9 mouse cellular contexts compared by ENCODE assay signal in genomic region chr4:153417164-153417896, GRCm38 (mm10).
DNase-seq lines count a peak whose midpoint lies in the region; ATAC-seq and TF ChIP-seq lines count a peak whose summit lies in the region.
"Had no signal": no experiment of that assay in that cellular context is flagged by ENCODE, and none has a peak within 500 bp of the region (broad histone marks: within the 10 kb centered on the region; RNA-seq: fewer than 3 reads in every experiment).

No protein-coding gene starts in this region.

- H3K9ac ChIP-seq in lung, postnatal 0 days (replicated peaks; ENCODE audit: low read depth): no peak overlapping the region
- no peak overlapping the region for H3K9ac ChIP-seq in stomach, embryonic 16.5 days (ENCODE audit: low read length)
- H3K9ac ChIP-seq: liver, embryonic 14.5 days had no signal

- no peaks in the 10 kb centered on the region for H3K4me1 ChIP-seq in lung, postnatal 0 days (ENCODE audit: insufficient read depth, low read depth, low read length)
- H3K4me1 ChIP-seq in limb, embryonic 10.5 days: peaks cover 34% of the 10 kb centered on the region
- peaks cover 6% of the 10 kb centered on the region for H3K4me1 ChIP-seq in stomach, embryonic 16.5 days (ENCODE audit: control insufficient read depth, insufficient read depth, low read length)

- TF ChIP-seq CTCF in lung, postnatal 0 days (IDR thresholded peaks at IDR 0.05): no peak

- no peak for ATAC-seq in lung, postnatal 0 days
- peak; percentile 22; the same call in 1 of the 2 replicates for ATAC-seq in stomach, embryonic 16.5 days (ENCODE audit: insufficient read depth, low FRiP score)

- H3K27ac ChIP-seq in lung, postnatal 0 days (ENCODE audit: low read length): no peak overlapping the region
- 0 out of 2 replicates have a peak overlapping the region, but pooled peaks have one; percentile 9 for H3K27ac ChIP-seq in limb, embryonic 10.5 days
- no peak overlapping the region for H3K27ac ChIP-seq in stomach, embryonic 16.5 days (ENCODE audit: low read length)
- H3K27ac ChIP-seq: liver, embryonic 14.5 days had no signal

- H3K36me3 ChIP-seq in lung, postnatal 0 days (ENCODE audit: insufficient read depth, low read length): no peaks in the 10 kb centered on the region
- no peaks in the 10 kb centered on the region for H3K36me3 ChIP-seq in limb, embryonic 10.5 days
- no peaks in the 10 kb centered on the region for H3K36me3 ChIP-seq in stomach, embryonic 16.5 days (ENCODE audit: control insufficient read depth, insufficient read depth, low read length)

- H3K27me3 ChIP-seq in lung, postnatal 0 days (replicated peaks; ENCODE audit: insufficient read depth, low read length): no peaks in the 10 kb centered on the region
- H3K27me3 ChIP-seq in limb, embryonic 10.5 days (ENCODE audit: low read depth, poor library complexity, severe bottlenecking): peaks cover 12% of the 10 kb centered on the region; the same call in 1 of the 2 replicates
- no peaks in the 10 kb centered on the region; the same call in 1 of the 2 replicates for H3K27me3 ChIP-seq in stomach, embryonic 16.5 days (ENCODE audit: control insufficient read depth, insufficient read depth, low read length)

- peak; percentile 40 for DNase-seq in adrenal gland, adult 2 months
- no peak for DNase-seq in adrenal gland, postnatal 25 days
- DNase-seq in lung, postnatal 0 days (ENCODE audit: low spot score): no peak
- no peak for DNase-seq in lung, postnatal 36 days
- DNase-seq in limb, embryonic 10.5 days (ENCODE audit: low spot score): peak; percentile 69
- no peak for DNase-seq in frontal cortex, adult 2 months (ENCODE audit: extremely low spot score in 1 of 2, low spot score in 1 of 2)
- DNase-seq in urinary bladder, postnatal 4 days (ENCODE audit: low spot score in 2 of 2): no peak

- no peak for TF ChIP-seq EP300 in lung, postnatal 0 days (IDR thresholded peaks at IDR 0.05)

- H3K9me3 ChIP-seq in lung, postnatal 0 days (ENCODE audit: low read length): no peaks in the 10 kb centered on the region
- no peaks in the 10 kb centered on the region for H3K9me3 ChIP-seq in limb, embryonic 10.5 days (replicated peaks)
- 0 out of 2 replicates have a peak, but pooled peaks cover 3% of the 10 kb centered on the region for H3K9me3 ChIP-seq in stomach, embryonic 16.5 days (replicated peaks; ENCODE audit: control insufficient read depth, low read length)

- no peak overlapping the region for H3K4me3 ChIP-seq in lung, postnatal 0 days (ENCODE audit: low read depth, low read length)
- H3K4me3 ChIP-seq in limb, embryonic 10.5 days: peak overlapping the region; percentile 50
- H3K4me3 ChIP-seq in stomach, embryonic 16.5 days (replicated peaks; ENCODE audit: low read length): peak overlapping the region; percentile 19; the same call in 1 of the 2 replicates

- 3% methylated on average over 19 of the region's 23 CpGs for WGBS in lung, postnatal 0 days
- WGBS in limb, embryonic 10.5 days: 6% methylated on average over 23 of the region's 23 CpGs
- WGBS in stomach, embryonic 16.5 days: 2% methylated on average over 20 of the region's 23 CpGs

- H3K4me2 ChIP-seq in lung, postnatal 0 days (replicated peaks; ENCODE audit: low read depth, low read length): 0 out of 2 replicates have a peak overlapping the region, but pooled peaks have one; percentile 14
- H3K4me2 ChIP-seq in stomach, embryonic 16.5 days (ENCODE audit: low read depth, low read length): peak overlapping the region; percentile 45

Comparison
In these comparisons a context has a peak if more than half of its experiments do, and no peak if none do; other contexts are left out.
1. DNase-seq: peak in adrenal gland, adult 2 months (single experiment) and limb, embryonic 10.5 days (single experiment); none in adrenal gland, postnatal 25 days (single experiment), lung, postnatal 0 days (single experiment), lung, postnatal 36 days (single experiment), frontal cortex, adult 2 months (0 of 2) and urinary bladder, postnatal 4 days (0 of 2).